Mouse (Mus musculus): ENCODE results near the gene Lpo.
"Not testable (repeated sequence)": the region's sequence is repeated elsewhere in the genome, so short reads cannot be mapped to it uniquely, and the experiment has no call there.

The Lpo gene

GRCm38 (mm10) chr11:87828239-87828900 lies at the start of gene Lpo:
Gene Lpo (minus strand): TSS chr11:87828289.
- DNase-seq (ENCODE audit: low spot score): no peak

- no peak for DNase-seq (ENCODE audit: low spot score)
Observed at GRCm38 (mm10) chr11:87875436-87875835, 47.3 kb upstream of the Lpo start, which contains the start of gene Epx. Gene Epx (minus strand): TSS chr11:87875536.

- no peak for DNase-seq (ENCODE audit: low spot score)
Observed at GRCm38 (mm10) chr11:87871766-87872165, 43.7 kb upstream of the Lpo start.

- DNase-seq (ENCODE audit: low spot score): no peak
Observed at GRCm38 (mm10) chr11:87870096-87870495, 42.0 kb upstream of the Lpo start.

GRCm38 (mm10) chr11:87866891-87867290 lies 38.8 kb upstream of the Lpo start:
- not testable (repeated sequence) for DNase-seq (ENCODE audit: low spot score)

GRCm38 (mm10) chr11:87862805-87863204 lies 34.7 kb upstream of the Lpo start:
- no peak for DNase-seq (ENCODE audit: low spot score)

- DNase-seq (ENCODE audit: low spot score): no peak
Observed at GRCm38 (mm10) chr11:87860426-87860825, 32.3 kb upstream of the Lpo start.

- DNase-seq (ENCODE audit: low spot score): no peak
Observed at GRCm38 (mm10) chr11:87859273-87859672, 31.2 kb upstream of the Lpo start.

- no peak for DNase-seq (ENCODE audit: low spot score)
Observed at GRCm38 (mm10) chr11:87854550-87854949, 26.5 kb upstream of the Lpo start.

- DNase-seq (ENCODE audit: low spot score): peak; percentile 19
Observed at GRCm38 (mm10) chr11:87853597-87853954, 25.5 kb upstream of the Lpo start.

GRCm38 (mm10) chr11:87852690-87853596 lies 24.9 kb upstream of the Lpo start, which contains the start of gene Mks1:
Gene Mks1 (plus strand): TSS chr11:87853215.
- peak; percentile 93 for DNase-seq (ENCODE audit: low spot score)

GRCm38 (mm10) chr11:87847884-87848283 lies 19.8 kb upstream of the Lpo start:
- no peak for DNase-seq (ENCODE audit: low spot score)

GRCm38 (mm10) chr11:87846968-87847600 lies 19.0 kb upstream of the Lpo start:
- DNase-seq (ENCODE audit: low spot score): no peak

GRCm38 (mm10) chr11:87841436-87841835 lies 13.3 kb upstream of the Lpo start:
- no peak for DNase-seq (ENCODE audit: low spot score)

GRCm38 (mm10) chr11:87840676-87841075 lies 12.6 kb upstream of the Lpo start:
- no peak for DNase-seq (ENCODE audit: low spot score)

- no peak for DNase-seq (ENCODE audit: low spot score)
Observed at GRCm38 (mm10) chr11:87821502-87821901, 6.6 kb downstream of the Lpo start.

GRCm38 (mm10) chr11:87817443-87817773 lies 10.7 kb downstream of the Lpo start:
- no peak for DNase-seq (ENCODE audit: low spot score)

GRCm38 (mm10) chr11:87816707-87817442 lies 11.2 kb downstream of the Lpo start:
- DNase-seq (ENCODE audit: low spot score): no peak

- DNase-seq (ENCODE audit: low spot score): no peak
Observed at GRCm38 (mm10) chr11:87814831-87815230, 13.3 kb downstream of the Lpo start.

GRCm38 (mm10) chr11:87811396-87811795 lies 16.7 kb downstream of the Lpo start:
- DNase-seq (ENCODE audit: low spot score): peak; percentile 50

- no peak for DNase-seq (ENCODE audit: low spot score)
Observed at GRCm38 (mm10) chr11:87808236-87808635, 19.9 kb downstream of the Lpo start.

GRCm38 (mm10) chr11:87807433-87807832 lies 20.7 kb downstream of the Lpo start:
- no peak for DNase-seq (ENCODE audit: low spot score)

All from MN1 (cell line).